Mouse (Mus musculus) heart, postnatal 4 days (tissue): Measurements from ENCODE around the gene Dydc1. TPM values are rescaled to one million over a fixed set of nuclear protein-coding genes. Genes with fewer than 3 reads are reported as not detected.

Experiments
- DNase-seq: peaks from one replicate; pipeline ENCODE4 v3.0.0; 2021
- total RNA-seq, 2 experiments: library from RNA; stranded (reverse); gene quantifications; 2 replicates each; pipeline ENCODE4 v1.2.3; 2021

Dydc1 gene
- total RNA-seq, 2 experiments from 2014 or later, result not detected

DNA sequence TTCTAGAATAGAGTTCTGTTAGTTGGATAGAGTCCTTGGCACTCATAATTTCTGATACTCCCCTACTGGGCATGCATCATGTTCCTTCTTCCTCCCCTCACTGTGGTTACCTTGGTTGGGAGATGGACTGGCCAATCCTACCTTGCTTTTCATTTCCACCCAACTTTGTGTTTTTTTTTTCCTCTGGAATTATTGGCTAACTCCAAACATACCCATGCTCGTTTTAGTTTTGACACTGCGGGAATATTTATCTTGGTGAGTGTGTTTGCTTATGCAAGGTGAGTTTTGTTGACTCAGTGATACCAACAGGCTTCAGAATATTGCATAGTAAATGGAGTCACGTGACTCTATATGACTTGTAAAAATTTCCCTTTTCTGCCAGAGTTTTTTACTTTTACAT lies 28.0 kb downstream of the Dydc1 start:
- no peak for DNase-seq

DNA sequence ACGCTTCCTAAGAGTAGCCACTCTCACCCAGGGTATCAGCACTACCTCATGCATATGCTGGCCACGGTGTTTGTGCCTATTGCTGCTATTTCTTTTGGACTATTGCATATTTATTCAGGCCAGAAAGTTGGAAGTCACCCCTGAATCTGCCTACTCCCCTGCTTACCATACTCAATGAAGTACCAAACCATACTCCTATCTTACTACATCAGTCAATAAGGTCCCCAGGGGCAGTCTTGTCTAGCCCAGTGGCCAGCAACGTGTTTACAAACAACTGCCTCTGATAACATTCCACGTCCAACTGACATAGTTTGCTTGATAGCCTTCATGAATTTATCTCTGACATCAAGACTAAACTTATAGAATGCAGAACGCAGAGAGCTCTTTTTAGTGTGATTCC lies 28.5 kb downstream of the Dydc1 start:
- DNase-seq, result no peak

DNA sequence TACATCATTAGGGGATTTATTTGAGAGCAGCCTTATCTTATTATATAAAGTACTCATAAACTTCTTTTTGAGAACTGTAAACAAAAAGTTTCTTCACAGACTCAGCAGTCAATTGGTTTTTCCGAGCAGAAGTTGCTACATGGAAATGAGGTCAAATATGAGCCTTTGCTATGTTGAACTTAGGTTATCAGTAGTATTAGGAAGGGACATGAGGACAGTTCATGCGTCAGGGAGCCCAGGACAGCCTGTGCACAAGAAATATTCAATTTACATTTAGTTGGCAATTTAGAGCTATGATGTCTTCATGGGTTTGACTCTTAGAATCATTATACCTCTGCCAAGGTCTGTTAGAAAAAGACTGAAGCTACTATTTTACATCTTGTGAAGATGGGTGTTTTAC lies 29.6 kb downstream of the Dydc1 start:
- no peak for DNase-seq

DNA sequence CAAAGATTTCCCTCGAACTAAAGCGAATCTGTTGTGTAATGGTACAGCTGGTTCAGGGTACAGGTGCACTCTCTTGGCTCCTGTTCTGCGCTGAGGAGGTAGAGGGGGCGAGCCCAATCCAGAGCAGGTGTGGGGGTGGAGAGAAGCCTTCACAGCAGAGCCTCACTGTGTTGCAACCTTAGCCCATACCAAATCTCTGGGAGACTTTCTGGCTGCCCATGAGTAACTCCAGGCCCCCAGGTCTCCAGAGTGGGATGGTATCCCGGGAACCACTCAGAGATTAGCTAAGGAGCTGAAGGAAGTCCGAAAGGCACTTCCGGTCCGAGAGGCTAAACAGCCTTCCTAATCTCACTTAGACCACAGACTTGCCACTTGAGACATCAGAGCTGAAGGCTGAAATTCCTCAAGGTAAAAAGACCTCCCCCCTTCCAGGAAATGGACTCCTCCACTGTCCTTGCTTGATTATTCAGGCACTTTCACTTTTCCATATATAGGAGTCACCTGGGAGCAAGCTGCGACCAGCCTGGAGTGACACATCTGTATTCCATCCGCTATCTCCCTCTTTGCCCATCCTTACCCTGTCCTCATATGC lies 32.2 kb downstream of the Dydc1 start, which contains the start of gene Mat1a:
Gene Mat1a (plus strand): TSS at position 183 of the 592 bp plus-strand sequence.
- no peak for DNase-seq

DNA sequence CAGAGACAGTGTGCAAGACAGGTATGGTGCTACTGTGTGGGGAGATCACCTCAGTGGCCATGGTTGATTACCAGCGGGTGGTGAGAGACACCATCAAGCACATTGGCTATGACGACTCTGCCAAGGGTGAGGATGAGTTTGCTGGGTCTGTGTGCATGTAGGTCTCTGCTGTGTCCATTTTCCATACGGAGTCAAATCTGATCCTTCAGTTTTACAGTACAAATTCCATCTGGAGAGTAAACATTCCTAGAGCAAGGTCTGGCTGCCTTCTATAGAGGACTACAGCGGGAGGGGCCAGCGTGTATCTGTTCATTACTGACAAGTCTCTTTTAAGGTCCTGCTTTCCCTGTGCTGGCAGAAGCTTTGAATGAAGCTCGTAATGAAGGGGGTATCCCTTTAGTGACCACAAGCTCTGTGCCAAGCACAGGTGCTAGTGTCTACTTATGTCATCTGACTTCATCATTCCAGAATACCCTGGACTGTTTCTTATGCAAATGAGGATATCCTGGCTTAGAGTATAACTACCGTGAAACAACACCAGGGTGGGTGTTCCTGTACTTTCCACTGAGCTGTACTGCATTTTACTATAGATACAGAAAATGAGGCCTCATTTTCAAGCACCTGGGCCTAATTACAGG lies 38.4 kb downstream of the Dydc1 start:
- no peak for DNase-seq

DNA sequence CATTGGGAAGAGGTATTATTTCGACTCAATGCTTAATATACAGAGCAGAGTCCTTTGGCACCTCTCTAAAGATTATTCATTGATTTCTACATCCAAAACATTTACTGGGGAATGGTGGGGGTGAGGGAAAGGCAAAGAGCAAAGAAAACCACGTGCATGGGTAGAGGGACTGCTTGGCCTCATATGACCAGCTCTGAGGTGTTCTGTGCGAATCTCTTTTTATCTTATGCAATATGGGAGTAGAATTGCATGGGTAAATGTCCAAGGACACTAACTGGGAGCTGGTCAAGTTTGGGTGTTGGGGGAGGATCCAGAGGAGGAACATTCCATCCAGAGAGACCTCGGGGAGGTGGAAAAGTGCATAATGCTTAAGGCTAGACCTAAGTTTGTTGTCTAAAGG lies 40.2 kb downstream of the Dydc1 start:
- DNase-seq, result no peak

DNA sequence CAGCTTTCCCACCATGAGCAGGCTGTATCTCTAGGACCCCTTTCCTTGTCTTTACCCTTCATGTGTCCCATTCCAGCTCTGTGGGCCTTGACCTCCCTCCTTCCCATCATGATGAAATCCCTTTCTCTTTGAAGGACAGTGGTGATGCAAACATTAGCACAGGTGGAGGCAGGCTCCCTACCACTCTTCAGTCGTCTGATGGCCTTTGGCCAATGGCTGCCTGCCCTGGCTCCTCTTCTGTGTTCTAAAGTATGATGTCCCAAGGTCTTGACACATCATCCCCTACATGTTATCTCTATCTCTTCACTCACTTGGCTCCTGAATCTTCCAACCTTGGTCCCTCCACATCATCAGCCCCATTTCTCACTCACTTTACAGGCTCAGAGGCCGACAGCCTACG lies 43.6 kb downstream of the Dydc1 start:
- DNase-seq, result no peak

DNA sequence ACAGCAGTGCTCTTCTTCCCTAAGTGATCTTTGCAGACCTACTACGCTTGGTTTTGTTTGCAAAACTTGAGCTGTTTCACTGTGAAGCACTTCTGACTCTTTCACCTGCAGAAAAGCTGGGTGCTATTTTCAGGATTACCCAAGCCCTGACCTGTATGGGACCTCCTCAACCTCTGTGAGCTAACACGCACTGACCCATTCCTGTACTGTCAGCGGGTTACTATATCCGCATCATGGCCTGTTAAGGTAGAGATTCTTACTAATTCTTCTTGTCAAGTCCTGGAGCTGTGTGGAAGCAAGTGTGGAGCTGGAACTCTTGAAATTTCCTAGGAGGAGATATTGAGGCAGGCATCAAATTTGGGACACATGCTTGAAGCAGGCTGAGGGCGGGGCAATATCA lies 52.0 kb downstream of the Dydc1 start:
- DNase-seq, result no peak

DNA sequence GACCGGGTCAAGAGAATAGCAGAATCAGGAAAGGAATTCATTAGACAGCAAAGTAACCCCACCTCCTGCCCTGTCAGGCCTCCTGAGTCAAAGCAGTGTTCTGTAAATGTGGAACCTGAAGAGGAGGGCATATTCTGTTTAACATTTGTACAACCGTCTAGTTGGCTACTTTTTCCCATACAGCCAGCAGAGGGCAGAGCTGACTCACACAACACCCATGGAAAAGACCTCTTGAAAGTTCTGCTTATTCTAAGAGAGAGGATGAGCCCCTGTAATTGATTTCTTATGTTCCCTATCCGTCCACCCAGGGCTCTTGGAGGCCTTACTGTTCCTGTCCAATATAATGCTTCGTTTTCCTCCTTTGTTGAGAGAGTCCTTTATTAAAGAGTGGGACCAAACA lies 55.3 kb downstream of the Dydc1 start:
- peak; percentile 22 for DNase-seq

DNA sequence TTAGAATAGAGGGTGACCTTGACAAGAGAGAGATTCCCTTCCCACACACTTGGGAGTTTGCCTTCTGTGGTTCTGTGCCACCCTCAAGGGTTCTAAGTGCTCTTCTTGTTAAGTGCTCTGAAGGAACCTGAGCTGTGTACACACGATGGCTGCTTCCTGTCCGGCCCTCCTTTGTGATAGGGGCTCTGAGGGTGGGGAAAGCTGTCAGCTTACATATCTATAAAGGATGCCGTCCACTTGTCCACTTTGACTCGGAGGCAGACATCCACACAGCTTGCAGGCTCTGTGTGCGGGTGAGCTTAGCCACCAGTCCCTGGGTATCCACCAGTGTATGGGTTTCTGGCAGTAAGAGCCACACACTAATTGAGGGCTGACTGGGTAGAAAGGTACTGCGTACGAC lies 58.8 kb downstream of the Dydc1 start, which contains the start of gene Sftpa1:
Gene Sftpa1 (plus strand): TSS at position 243 of the 400 bp plus-strand sequence.
- no peak for DNase-seq

DNA sequence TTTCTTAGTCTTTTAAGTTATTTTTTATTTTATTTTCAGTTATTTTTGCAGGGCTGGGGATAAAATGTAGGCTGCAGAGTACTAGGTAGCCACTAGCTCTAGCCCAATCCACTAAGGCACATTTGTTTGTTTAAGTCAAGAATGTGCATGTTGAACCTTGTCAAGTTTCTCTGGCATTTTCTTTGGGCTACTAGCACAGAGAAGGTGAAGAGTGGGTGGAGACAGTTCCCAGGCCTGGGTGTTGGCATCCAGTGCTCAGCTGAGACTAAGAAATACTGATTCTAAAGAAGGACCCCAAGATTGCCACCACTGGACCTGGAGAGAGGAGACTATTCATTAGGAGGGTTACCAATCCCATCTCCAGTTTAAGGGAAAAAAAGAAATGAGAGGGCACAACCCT lies 64.3 kb downstream of the Dydc1 start:
- DNase-seq, result no peak

DNA sequence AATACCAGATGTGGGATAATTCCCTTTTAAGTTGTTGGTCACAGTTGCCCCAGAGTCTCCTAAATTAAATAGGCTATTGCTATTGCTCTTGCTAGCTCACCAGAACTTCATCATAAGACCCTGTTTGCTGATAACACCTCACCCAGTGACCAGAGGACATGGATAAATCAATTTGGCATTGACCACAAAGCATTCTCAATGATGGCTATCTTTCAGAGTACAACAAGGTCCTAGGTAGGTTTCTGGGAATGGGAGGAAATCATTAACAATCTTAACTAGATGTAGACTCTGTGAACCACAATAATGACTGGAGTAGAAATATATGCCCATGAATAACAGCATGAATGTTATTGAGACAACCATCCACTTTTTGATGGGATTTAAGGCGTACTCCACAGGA lies 68.0 kb downstream of the Dydc1 start:
- no peak for DNase-seq

Other genes starting within 250 kb of the Dydc1 start
- 1 to 10 TPM; 1.5 to 1.6 TPM for gene Sh2d4b, start 179.6 kb upstream of the Dydc1 start, total RNA-seq
- 10 to 100 TPM; 25.9 to 28.6 TPM for gene Tspan14, start 106.1 kb upstream of the Dydc1 start, total RNA-seq
- 10 to 100 TPM; 15.3 to 17.3 TPM for gene Fam213a, start 59.1 kb upstream of the Dydc1 start, total RNA-seq
- not detected for gene Dydc2, start 3.7 kb upstream of the Dydc1 start, total RNA-seq
- gene Mat1a, start 32.1 kb downstream of the Dydc1 start, total RNA-seq, result under 1 TPM in 1 of 2 experiments, not detected in 1; 0.19 TPM
- gene Sftpa1, start 58.9 kb downstream of the Dydc1 start, total RNA-seq, result not detected
- gene Mbl1, start 78.5 kb downstream of the Dydc1 start, total RNA-seq, result not detected
- not detected for gene Sftpd, start 112.2 kb downstream of the Dydc1 start, total RNA-seq
- not detected for gene Gm2832, start 205.9 kb downstream of the Dydc1 start, total RNA-seq